Mouse (Mus musculus): ENCODE data around the gene Olfr402. TPM values are rescaled to one million over a fixed set of nuclear protein-coding genes. Genes with fewer than 3 reads are reported as not detected.
"Not testable (repeated sequence)": the region's sequence is repeated elsewhere in the genome, so short reads cannot be mapped to it uniquely, and the experiment has no call there.

The Olfr402 gene
- polyA plus RNA-seq (2015; fragmentation: Nextera tagmentation; extraction: Ambion mirVana): not detected in 2 replicates

- Histone ChIP-seq H3K4me2 (no peak within 1 kb of the TSS), H3K9ac (no peak within 1 kb of the TSS)
- WGBS: 64% methylated on average over 3 of the region's 3 CpGs
These were observed at the start of gene Olfr402 for GRCm38 (mm10) chr11:74153229-74153628. Gene Olfr402, plus strand, starts transcription at chr11:74153529.

GRCm38 (mm10) chr11:74105066-74105465 lies 48.3 kb upstream of the Olfr402 start:
- 42% methylated on average over 5 of the region's 5 CpGs for WGBS
- no peak overlapping the region for H3K4me2 ChIP-seq

More at GRCm38 (mm10) chr11:74153229-74153628, at the start of gene Olfr402:
- ATAC-seq (replicated peaks): no peak
- Histone ChIP-seq H3K27ac (no peak within 1 kb of the TSS), H3K27me3 (replicated peaks) (no peaks in the 10 kb centered on the region), H3K36me3 (replicated peaks) (no peaks in the 10 kb centered on the region), H3K4me1 (no peaks in the 10 kb centered on the region), H3K9me3 (peaks cover 16% of the 10 kb centered on the region), H3K4me3 (no peak within 1 kb of the TSS)

GRCm38 (mm10) chr11:74113412-74113811 lies 39.9 kb upstream of the Olfr402 start, which contains the start of gene Olfr401:
Gene Olfr401, plus strand, starts transcription at chr11:74113712.
- no peak within 1 kb of the TSS for H3K4me2 ChIP-seq
- H3K4me1 ChIP-seq: no peaks in the 10 kb centered on the region
- no peaks in the 10 kb centered on the region for H3K27me3 ChIP-seq (replicated peaks)
- H3K4me3 ChIP-seq: no peak within 1 kb of the TSS
- no peak within 1 kb of the TSS for H3K9ac ChIP-seq
- no peaks in the 10 kb centered on the region for H3K36me3 ChIP-seq (replicated peaks)
- no peak within 1 kb of the TSS for H3K27ac ChIP-seq
- no peak for ATAC-seq (replicated peaks)
- peaks cover 24% of the 10 kb centered on the region for H3K9me3 ChIP-seq

More at GRCm38 (mm10) chr11:74105066-74105465, 48.3 kb upstream of the Olfr402 start:
- Histone ChIP-seq H3K9me3 (peaks cover 5% of the 10 kb centered on the region), H3K36me3 (replicated peaks) (no peaks in the 10 kb centered on the region), H3K27me3 (replicated peaks) (no peaks in the 10 kb centered on the region), H3K4me3 (no peak overlapping the region), H3K9ac (no peak overlapping the region), H3K27ac (no peak overlapping the region), H3K4me1 (no peaks in the 10 kb centered on the region)
- no peak for ATAC-seq (replicated peaks)

- ATAC-seq (replicated peaks): not testable (repeated sequence)
- WGBS: 27% methylated on average over 1 of the region's 1 CpGs
These were observed 13.3 kb upstream of the Olfr402 start for GRCm38 (mm10) chr11:74140001-74140400.

GRCm38 (mm10) chr11:74145866-74146265 lies 7.5 kb upstream of the Olfr402 start:
- Histone ChIP-seq H3K4me1 (no peaks in the 10 kb centered on the region), H3K4me3 (no peak overlapping the region), H3K4me2 (no peak overlapping the region), H3K9me3 (peaks cover 14% of the 10 kb centered on the region), H3K27me3 (replicated peaks) (no peaks in the 10 kb centered on the region), H3K9ac (no peak overlapping the region), H3K36me3 (replicated peaks) (no peaks in the 10 kb centered on the region), H3K27ac (no peak overlapping the region)
- no peak for ATAC-seq (replicated peaks)

More at GRCm38 (mm10) chr11:74140001-74140400, 13.3 kb upstream of the Olfr402 start:
- not testable (repeated sequence) for H3K9ac ChIP-seq; H3K4me1 ChIP-seq; H3K27ac ChIP-seq; H3K4me3 ChIP-seq; H3K27me3 ChIP-seq (replicated peaks); H3K4me2 ChIP-seq; H3K36me3 ChIP-seq (replicated peaks)
- H3K9me3 ChIP-seq: peaks cover 14% of the 10 kb centered on the region

- no peak for ATAC-seq (replicated peaks)
- H3K4me2 ChIP-seq: no peak overlapping the region
- H3K27ac ChIP-seq: no peak overlapping the region
- H3K36me3 ChIP-seq (replicated peaks): no peaks in the 10 kb centered on the region
- no peaks in the 10 kb centered on the region for H3K27me3 ChIP-seq (replicated peaks)
- no peaks in the 10 kb centered on the region for H3K4me1 ChIP-seq
- peaks cover 5% of the 10 kb centered on the region; the same call in 1 of the 2 replicates for H3K9me3 ChIP-seq
- H3K4me3 ChIP-seq: no peak overlapping the region
- no peak overlapping the region for H3K9ac ChIP-seq
These were observed 15.4 kb downstream of the Olfr402 start for GRCm38 (mm10) chr11:74168771-74169170.

- H3K9ac ChIP-seq: no peak overlapping the region
- no peak overlapping the region for H3K4me3 ChIP-seq
- no peaks in the 10 kb centered on the region for H3K27me3 ChIP-seq (replicated peaks)
- H3K27ac ChIP-seq: no peak overlapping the region
- ATAC-seq (replicated peaks): no peak
- no peak overlapping the region for H3K4me2 ChIP-seq
- 80% methylated on average over 4 of the region's 4 CpGs for WGBS
- H3K4me1 ChIP-seq: no peaks in the 10 kb centered on the region
- no peaks in the 10 kb centered on the region for H3K36me3 ChIP-seq (replicated peaks)
- H3K9me3 ChIP-seq: peaks cover 8% of the 10 kb centered on the region; the same call in 1 of the 2 replicates
These were observed 29.8 kb downstream of the Olfr402 start for GRCm38 (mm10) chr11:74183168-74183567.

GRCm38 (mm10) chr11:74183745-74184144 lies 30.4 kb downstream of the Olfr402 start:
- no peaks in the 10 kb centered on the region for H3K27me3 ChIP-seq (replicated peaks)
- no peak overlapping the region for H3K9ac ChIP-seq
- WGBS: 83% methylated on average over 4 of the region's 4 CpGs
- H3K9me3 ChIP-seq: peaks cover 8% of the 10 kb centered on the region; the same call in 1 of the 2 replicates
- no peak for ATAC-seq (replicated peaks)
- no peaks in the 10 kb centered on the region for H3K4me1 ChIP-seq
- H3K27ac ChIP-seq: no peak overlapping the region
- H3K4me3 ChIP-seq: no peak overlapping the region
- no peaks in the 10 kb centered on the region for H3K36me3 ChIP-seq (replicated peaks)
- H3K4me2 ChIP-seq: no peak overlapping the region

GRCm38 (mm10) chr11:74185949-74186348 lies 32.6 kb downstream of the Olfr402 start, which contains the start of gene Olfr403:
Gene Olfr403, plus strand, starts transcription at chr11:74186249.
- H3K9ac ChIP-seq: no peak within 1 kb of the TSS
- H3K9me3 ChIP-seq: peaks cover 5% of the 10 kb centered on the region; the same call in 1 of the 2 replicates
- ATAC-seq (replicated peaks): no peak
- no peaks in the 10 kb centered on the region for H3K27me3 ChIP-seq (replicated peaks)
- H3K4me2 ChIP-seq: no peak within 1 kb of the TSS
- H3K4me1 ChIP-seq: no peaks in the 10 kb centered on the region
- no peaks in the 10 kb centered on the region for H3K36me3 ChIP-seq (replicated peaks)
- no peak within 1 kb of the TSS for H3K4me3 ChIP-seq
- no peak within 1 kb of the TSS for H3K27ac ChIP-seq

Other genes starting within 250 kb of the Olfr402 start
- not detected in 2 replicates for gene Olfr395, start 244.2 kb upstream of the Olfr402 start, polyA plus RNA-seq (2015; fragmentation: Nextera tagmentation; extraction: Ambion mirVana)
- gene Olfr23, start 216.9 kb upstream of the Olfr402 start, polyA plus RNA-seq (2015; fragmentation: Nextera tagmentation; extraction: Ambion mirVana): not detected in 2 replicates
- gene Olfr397, start 192.7 kb upstream of the Olfr402 start, polyA plus RNA-seq (2015; fragmentation: Nextera tagmentation; extraction: Ambion mirVana): not detected in 2 replicates
- gene Olfr398, start 163.1 kb upstream of the Olfr402 start, polyA plus RNA-seq (2015; fragmentation: Nextera tagmentation; extraction: Ambion mirVana): not detected in 2 replicates
- gene Olfr139, start 97.0 kb upstream of the Olfr402 start, polyA plus RNA-seq (2015; fragmentation: Nextera tagmentation; extraction: Ambion mirVana): not detected in 2 replicates
- gene Olfr399, start 96.9 kb upstream of the Olfr402 start, polyA plus RNA-seq (2015; fragmentation: Nextera tagmentation; extraction: Ambion mirVana): not detected in 2 replicates
- not detected in 2 replicates for gene Zfp616, start 83.6 kb upstream of the Olfr402 start, polyA plus RNA-seq (2015; fragmentation: Nextera tagmentation; extraction: Ambion mirVana)
- gene Olfr401, start 39.8 kb upstream of the Olfr402 start, polyA plus RNA-seq (2015; fragmentation: Nextera tagmentation; extraction: Ambion mirVana): not detected in 2 replicates
- gene Olfr403, start 32.7 kb downstream of the Olfr402 start, polyA plus RNA-seq (2015; fragmentation: Nextera tagmentation; extraction: Ambion mirVana): not detected in 2 replicates
- gene Olfr43, start 57.9 kb downstream of the Olfr402 start, polyA plus RNA-seq (2015; fragmentation: Nextera tagmentation; extraction: Ambion mirVana): not detected in 2 replicates
- gene Olfr406, start 106.3 kb downstream of the Olfr402 start, polyA plus RNA-seq (2015; fragmentation: Nextera tagmentation; extraction: Ambion mirVana): not detected in 2 replicates
- not detected in 2 replicates for gene Olfr59, start 130.2 kb downstream of the Olfr402 start, polyA plus RNA-seq (2015; fragmentation: Nextera tagmentation; extraction: Ambion mirVana)
- not detected in 2 replicates for gene Olfr410, start 184.5 kb downstream of the Olfr402 start, polyA plus RNA-seq (2015; fragmentation: Nextera tagmentation; extraction: Ambion mirVana)
- not detected in 2 replicates for gene Olfr411, start 199.1 kb downstream of the Olfr402 start, polyA plus RNA-seq (2015; fragmentation: Nextera tagmentation; extraction: Ambion mirVana)
- gene Olfr412, start 208.5 kb downstream of the Olfr402 start, polyA plus RNA-seq (2015; fragmentation: Nextera tagmentation; extraction: Ambion mirVana): not detected in 2 replicates